Mouse (Mus musculus) adrenal gland, adult 2 months (tissue): ENCODE results near the gene Fam19a5. TPM values are rescaled to one million over a fixed set of nuclear protein-coding genes. Genes with fewer than 3 reads are reported as not detected.

ENCODE experiments used
- DNase-seq: peaks from one replicate; pipeline ENCODE4 v3.0.0; 2021
- polyA plus RNA-seq: library from polyadenylated mRNA; depleted of rRNA; stranded (reverse); fragments of >200 nt; gene quantifications from 2 replicates; pipeline ENCODE4 v1.2.3, GENCODE M21; 2012
- total RNA-seq, 2 experiments: library from RNA; stranded (reverse); gene quantifications; 2 replicates each; pipeline ENCODE4 v1.2.3; 2021

Fam19a5 gene
- total and polyA plus RNA-seq, 3 experiments: 14.0 to 19.7 (median 15.6) TPM

DNA sequence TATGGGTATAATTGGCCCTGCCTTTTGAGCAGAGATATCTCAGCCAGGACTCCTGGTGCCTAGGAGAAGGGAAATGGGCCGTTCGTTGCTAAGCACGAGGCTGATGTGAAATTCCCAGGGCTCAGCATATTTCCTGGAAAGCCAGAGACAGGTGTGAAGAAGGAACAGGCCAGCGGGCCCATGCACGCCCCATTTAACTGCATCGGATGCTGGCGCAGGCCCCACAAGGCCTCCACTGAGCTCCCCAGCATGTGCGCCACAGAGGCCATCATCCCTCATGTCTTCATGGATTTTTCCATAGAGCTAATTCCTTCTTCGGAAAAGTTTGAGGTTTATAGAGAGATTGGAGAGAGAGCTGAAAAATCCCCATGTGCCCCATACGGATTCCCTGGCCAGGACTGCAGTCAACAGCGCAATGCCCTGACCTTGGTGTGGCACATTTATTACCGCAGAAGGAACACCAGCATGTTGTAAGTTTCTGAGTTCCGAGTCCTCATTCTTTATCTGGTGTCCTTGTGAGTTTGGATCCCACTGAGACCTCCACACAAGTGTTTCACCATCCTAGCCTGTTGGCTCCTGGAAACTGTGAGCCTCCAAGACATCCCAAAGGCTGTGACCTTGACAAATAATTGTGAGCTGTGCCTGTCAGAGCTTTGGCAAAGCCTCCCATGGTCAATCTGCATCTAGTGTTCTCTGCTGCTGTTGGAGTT, 122.1 kb downstream of the Fam19a5 start:
- DNase-seq: peak; percentile 70

DNA sequence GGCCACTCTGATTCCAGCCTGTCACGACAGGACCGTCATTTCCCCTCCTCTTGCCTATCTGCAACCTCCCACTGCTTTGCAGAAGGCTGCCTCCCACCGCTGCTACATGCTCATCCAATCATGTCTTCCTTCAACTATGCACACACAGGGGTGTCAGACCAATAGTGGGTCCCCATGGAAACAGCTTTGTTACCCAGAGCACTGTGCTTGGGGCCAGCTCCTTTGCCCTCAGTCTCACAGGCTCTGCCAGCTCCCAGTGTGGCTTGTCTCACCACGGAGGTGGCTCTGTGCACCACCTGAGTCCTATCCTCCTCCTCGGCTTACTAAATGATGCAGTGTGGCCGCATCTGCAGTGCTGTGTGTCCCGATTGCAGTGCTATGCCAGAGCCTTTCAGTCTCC, 123.3 kb downstream of the Fam19a5 start:
- no peak for DNase-seq

DNA sequence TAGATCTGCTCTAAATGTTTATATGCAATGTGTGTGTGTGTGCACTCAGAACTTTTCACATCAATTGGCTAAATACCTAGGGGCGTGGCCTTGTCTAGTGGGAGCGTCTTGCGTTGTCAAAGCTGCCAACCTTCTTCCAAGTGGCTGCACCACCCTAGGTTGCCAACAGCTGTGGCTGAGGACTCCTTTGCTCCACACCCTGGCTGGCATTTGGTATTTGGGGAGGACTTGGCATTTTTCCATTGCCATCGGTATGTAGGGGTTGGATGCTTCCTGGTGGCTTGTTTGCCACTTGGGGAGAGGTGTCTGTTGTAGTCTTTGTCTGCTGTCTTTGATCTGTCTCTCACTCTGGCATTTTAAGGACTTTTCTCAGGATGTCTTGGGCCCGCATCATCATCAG, 124.0 kb downstream of the Fam19a5 start:
- DNase-seq: no peak

DNA sequence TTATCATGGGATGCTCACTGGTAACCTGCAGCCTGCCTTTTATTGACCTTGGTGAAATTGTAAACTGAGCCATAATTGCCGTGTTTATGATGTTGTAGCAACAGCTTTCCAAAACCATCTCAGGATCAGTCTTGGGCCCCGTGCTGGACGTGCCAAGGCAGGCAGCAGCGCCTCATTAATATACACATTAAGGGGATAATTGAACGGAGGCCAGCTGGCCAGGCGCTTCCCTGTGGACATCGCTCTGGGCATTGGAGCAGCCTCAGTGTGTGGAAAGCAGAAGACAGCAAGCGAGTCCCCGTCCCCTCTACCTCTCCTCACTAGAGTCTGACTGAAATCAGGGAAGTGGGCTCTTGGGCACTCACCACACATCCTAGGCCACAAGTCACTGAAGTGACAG, 127.8 kb downstream of the Fam19a5 start:
- no peak for DNase-seq

DNA sequence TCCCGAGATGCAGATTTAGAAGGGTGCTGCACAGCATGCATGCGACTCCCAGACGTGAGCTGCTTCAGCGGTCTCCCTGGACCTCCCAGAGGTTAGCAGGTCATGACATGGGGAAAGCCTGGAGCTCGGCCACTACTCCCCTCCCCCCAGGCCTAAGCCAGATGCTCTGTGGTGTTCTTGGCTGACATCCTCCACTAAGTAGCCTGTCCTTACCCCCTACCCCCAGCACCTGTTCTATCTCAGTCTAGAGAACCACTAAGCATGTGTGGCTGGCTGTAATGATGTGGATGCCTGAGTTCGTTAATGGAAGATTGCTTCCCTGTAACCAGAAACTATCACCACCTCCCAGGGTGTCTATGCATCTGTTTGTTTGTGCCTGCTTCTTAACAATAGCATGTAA, 134.6 kb downstream of the Fam19a5 start:
- DNase-seq: no peak

DNA sequence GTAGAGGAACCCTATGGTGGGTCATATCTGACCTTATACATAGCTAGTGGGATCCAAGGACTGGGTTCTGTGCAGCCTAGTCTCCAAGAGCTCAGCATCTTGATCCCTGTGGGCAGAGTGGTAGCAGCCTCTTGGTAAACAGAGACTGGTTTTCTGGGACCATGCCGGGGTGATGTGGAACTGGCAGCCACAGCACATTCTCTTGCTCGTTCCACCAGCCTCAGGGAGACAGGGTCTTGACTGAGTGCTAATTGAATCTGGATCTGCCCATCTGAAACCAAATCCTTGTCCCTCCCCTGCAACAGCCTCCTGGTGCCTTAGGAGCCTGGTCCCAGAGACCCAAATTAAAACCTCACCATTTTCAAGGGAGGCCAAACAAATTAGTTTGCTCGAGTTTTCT, 138.3 kb downstream of the Fam19a5 start:
- no peak for DNase-seq

DNA sequence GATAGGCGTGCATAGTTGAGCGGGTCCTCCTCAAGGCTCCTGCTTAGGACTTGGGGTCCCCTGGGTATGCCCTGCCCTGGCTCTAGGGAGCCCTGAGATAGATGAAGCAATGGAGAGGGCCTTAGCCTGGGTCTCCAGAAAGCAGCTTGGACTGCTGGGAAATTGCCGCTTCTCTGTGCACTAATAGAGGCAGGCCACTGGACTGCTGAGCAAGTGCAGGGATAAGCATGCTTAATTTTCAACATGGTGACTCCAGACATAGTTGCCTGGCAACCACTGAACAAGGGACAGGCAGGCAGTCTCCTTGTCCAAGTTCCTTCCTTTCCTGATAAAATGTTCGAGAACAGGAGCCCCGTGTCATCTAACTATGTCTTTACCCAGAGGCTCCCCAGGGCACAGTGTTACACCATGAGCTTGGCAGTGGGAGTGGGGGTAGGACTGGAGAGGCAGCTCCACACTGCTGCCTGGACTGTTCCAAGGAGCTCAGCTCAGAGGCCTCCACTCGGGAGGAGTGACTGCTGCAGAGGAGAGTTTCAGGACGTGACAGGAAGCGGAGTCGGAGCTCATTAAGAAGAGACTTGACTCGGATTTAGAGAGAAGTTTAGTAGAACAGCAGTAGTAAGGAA, 142.4 kb downstream of the Fam19a5 start:
- no peak for DNase-seq

DNA sequence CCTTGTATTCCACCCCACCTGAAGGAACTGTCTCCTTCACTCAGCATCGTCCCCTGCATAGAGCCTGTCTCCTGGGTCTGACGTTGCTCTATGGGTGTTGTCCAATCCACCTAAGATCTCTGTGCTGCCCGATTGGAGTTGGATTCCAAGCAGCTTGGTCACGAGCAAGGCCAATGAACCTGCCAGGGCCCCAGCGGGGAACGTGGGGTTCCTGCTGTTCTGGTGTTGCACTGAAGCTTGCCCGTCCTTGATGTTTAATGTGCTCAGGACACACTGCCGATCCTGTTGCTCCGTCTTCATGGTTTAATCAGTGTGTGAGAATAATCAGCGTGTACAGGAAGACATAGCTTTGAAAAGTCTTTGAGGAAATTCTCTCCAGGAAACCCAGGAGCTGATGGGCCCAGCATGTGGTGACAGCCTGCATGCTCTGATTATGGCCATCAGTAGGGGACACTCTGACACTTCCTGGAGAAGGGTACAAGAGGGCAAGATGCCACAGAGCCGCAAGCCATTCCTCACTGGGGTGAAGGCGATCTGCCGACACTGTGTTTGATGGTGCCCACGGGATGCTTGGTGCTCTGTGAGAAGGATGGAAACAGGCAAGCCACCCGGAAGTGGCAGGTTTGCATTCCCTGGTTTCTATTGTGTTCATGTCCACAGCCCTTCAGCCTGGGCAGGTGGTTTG, 147.3 kb downstream of the Fam19a5 start:
- no peak for DNase-seq

DNA sequence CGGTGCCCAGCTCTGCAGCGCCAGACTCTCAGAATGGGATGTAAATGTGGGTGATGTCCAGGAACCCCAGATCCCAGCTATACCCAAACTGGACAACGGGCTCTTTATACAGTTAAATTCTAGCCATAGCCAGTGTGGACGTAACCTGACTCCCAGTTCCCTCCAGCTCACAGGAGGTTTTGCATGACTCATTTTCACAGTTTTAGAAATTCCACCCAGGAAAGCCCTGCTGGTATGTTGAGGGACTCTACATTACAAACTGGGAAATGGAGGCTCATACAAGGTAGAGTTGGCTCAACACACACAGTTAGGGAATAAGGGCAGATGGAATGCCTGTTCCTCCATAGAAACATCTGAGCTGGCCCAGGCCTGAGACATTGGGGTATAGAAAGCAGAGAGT, 147.9 kb downstream of the Fam19a5 start:
- DNase-seq: no peak

DNA sequence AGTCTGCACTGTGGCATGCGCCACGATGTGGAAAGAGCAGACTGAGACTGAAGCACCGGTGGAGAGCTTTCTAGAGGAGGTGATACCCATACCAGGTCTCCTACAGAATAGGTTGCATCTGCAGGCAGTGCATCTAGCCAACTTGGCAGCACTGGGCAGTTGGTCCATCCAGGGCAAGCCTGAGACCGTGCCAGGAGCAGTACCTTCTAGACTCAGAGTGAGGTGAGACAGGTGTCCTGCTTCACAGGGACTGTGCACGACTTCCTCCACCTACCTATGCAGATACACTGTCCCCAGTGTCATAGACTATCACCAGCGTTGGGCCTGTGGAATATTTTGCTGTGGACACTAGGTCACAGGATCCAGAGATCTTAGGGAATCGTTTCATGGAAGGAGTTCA, 148.3 kb downstream of the Fam19a5 start:
- no peak for DNase-seq

DNA sequence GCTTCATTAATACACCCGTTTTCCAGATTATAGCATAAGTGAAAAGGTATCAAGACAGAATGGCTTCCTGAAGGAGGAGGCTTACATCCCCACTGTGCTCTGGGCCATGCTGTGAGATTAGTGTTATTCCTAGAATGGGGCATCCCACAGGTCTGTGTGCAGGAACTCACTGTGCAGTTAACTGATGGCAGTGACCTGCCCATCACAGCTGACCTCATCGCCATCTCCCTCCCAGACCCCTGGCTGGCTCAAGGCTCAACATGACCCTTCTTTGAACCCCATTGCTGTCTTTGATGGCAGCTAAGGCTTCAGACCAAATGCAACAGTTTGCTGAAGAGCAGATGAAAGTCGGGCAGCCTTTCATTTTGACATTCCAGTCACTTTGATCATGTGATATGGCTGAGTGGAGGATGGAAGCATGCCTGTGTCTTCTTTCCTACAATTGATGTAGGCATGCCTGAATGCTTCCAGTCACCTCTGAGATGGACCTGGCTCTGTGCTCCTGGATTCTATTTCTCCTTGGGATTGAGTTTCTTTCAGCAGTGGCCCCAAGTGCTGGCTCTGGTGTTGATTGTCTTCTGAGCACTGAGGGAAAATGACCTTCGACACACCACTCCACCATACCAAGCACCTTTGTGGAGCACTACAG, 148.9 kb downstream of the Fam19a5 start:
- DNase-seq: no peak

DNA sequence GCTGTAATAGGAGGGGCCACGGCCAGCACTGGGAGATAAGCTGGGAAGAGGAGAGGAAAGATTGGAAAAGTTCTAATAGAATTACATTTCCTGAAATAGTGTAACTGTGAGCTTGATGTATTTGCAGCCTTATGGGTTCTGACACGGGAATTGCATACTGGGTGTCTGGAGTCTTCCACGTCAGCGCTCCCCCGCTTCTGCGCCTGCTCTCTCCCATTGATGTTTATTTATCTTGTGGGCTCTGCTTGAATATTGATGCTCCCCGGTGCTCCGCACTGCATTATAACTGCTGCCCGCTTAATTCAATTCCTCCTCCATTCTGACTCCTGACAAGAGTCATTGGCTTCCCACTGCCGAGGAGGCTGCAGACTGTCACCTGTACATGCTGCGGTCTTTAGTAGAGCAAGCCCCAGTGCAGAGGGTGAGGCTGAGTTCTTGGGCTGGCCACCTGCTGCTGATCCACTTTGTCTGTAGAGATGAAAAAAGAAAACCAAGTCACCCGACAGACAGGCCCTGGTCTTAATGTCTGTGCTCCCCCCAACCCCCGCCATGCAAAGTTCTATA, 153.4 kb downstream of the Fam19a5 start:
- DNase-seq: no peak

DNA sequence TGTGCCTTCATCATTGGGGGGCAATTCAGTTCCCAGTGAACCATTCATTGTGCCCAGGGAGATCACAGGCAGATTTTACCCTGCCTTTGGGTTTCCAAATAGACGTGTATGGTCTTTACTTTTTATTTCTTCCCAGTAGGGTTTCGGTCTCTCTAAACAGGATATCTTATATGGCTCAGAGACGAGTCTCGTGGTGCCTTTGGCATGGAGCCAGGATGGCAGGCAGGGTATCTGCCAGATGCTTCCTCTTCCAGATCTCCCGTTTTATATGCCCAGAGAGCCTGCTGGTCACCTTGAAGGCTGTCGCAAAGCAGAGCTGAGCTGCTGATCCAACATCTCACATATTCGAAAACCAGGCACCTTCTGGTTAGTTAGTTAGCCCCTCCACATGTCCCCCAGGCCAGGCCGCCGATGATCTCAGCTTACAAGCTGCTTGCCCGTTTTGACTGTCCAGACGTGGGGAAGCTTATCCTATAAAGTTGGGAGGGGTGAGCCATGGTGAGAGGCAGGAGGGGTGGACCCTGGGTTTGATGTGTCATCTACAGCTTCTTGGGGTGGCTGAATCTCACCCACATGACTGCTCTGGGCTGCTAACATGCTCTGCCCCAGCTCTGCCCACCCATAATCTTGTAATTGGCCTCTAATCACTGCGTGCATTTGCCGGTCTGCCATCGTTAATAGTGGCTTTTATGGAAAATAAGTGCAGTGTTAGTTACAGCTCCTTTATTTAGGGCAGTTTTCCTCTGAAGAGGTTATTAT, 154.6 kb downstream of the Fam19a5 start:
- DNase-seq: no peak

DNA sequence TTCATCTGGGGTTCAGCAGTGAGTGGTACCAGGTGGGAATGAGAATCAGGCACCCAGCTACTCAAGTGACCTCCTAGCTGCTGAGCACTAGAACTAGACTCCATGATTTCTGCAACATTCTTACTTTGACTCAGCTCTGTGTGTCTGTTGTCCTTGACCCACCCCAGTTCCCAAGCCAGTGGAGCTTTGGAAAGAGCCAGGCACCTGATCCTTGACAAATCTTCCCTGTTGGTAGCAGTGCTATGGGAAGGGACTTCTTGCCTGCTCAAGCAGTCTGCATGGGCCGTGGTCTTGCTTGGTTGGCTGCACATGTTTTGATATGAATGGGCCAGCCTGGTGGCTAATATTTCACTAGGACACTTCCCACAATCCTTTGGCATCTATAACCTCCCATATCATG, 158.7 kb downstream of the Fam19a5 start:
- DNase-seq: peak; percentile 22

DNA sequence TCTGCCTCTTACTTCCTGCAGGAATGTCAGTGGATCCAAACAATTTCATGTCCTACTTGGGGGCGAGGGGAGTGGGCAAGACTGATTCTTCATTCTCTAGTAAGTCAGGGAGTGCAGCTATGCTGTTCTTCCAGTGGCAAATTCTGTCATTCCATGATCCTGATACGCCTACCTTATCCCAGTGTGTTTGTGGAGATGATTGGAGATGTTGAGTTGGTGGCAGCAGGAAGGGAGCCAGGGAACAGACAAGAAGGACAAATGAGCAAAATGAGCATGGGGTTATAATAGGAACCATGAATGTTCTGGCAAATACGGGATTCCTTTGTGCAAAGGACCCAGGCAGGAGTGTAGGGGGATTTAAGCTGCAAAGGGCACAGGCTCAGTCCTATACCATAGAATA, 159.2 kb downstream of the Fam19a5 start:
- DNase-seq: no peak

DNA sequence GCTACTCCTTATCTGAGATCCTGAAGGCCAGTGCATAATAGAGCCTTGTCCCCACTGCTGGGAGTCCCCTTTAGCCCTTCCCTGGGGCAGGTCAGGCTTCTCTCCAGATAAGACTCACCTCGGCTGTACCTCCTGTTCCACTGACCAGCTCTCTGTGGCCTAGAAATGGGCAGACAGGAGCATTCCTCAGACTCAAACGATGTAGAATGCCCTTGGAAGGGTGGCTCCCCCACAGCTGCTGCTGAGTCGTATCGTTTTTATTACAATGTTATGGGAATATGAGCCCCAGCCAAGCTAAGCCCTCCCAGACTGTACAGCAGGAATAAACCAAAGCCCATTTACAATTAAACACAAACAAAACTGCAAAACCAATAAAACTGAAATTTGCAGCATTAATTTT, 167.7 kb downstream of the Fam19a5 start:
- no peak for DNase-seq

DNA sequence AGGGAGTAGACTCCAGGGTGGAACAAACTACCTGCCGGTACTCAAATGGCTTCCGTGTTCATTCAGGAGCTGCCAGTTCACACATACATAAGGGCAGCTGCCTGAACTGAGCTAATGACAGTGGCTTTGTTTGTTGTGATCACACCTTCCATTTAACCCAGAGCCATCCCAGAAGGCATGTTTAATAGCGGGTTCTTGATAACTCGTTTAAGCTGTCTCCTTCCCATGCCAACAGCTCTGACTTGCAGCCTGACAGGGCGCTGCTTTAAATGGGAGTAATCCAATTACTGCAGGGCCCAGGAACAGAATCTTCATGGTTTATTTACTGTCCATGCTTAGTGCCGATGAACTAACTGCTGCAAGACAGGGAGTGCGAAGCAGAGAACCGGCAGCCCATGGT, 168.1 kb downstream of the Fam19a5 start:
- DNase-seq: no peak

DNA sequence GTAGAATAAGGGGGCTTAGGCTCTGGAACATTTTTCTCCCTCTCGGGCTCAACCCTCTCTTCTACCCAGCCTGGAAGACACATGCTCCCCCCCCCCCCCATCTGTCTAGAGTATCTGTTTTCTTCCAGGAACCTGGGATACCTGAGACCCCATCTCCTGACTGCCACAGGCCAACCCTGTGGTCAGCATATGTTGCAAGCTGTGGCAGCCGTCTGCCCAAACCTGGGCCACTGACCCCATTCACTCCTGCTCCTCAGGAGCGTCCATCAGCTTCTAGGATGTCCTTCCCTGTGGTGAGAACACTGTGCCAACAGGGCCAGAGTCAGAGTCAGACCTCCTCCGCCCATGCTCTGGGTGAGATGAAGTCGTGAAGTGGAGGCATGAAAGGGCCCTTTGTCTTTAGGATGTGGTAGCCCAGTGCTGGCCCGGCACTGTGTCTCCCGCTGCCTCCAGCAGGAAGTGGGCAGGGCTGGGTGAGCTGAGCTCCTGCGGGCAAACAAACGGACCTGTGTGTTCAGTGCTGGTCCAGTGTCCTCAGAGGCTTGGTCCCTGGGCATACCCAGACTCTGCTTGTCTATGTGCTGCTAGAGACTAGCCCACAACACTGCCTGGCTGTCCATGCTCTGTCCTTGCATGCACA, 171.1 kb downstream of the Fam19a5 start:
- DNase-seq: no peak

DNA sequence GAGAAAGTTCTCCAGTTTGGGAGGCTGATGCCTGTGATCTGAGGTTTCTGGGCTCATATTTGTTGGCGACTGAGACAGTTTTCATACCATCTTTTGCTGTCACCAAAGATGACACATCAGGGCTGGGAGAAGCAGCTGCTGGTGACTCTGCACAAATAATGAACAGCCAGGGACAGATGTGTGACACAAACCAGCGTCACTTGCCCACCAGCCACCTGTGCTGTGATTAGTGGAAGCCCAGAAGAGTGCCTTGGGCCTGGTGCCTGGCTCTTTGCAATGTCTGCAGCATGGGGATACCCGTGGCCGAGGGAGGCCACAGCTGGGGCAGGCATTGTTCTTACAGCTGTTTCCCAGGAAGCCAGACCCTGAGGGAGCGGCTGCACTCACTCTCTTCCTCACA, 173.0 kb downstream of the Fam19a5 start:
- DNase-seq: peak; percentile 13

DNA sequence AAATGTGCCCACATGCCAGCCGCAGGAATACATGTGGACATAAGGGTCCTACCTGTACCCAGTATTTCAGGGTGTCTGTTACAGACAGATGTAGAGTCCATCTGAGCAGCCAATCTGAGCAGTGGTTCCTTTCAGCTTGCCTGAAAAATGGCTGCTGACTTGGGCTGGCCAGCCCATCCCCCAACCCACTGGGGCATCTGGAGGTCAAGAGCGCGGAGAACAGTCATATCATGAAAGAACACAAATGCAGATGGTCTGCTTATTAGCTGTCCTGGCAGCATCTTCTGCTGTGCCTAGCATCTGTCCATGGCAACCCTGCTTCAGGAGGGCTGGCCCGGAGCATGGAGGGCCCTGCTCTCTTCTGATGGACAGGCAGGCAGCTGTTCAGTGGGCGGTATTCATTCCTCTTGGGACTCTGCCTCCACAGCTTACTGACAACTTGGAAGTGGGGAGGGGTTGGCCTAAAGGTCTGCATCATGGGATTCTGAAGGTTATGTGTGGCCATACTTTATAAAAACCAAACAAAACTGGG, 179.4 kb downstream of the Fam19a5 start:
- DNase-seq: no peak

DNA sequence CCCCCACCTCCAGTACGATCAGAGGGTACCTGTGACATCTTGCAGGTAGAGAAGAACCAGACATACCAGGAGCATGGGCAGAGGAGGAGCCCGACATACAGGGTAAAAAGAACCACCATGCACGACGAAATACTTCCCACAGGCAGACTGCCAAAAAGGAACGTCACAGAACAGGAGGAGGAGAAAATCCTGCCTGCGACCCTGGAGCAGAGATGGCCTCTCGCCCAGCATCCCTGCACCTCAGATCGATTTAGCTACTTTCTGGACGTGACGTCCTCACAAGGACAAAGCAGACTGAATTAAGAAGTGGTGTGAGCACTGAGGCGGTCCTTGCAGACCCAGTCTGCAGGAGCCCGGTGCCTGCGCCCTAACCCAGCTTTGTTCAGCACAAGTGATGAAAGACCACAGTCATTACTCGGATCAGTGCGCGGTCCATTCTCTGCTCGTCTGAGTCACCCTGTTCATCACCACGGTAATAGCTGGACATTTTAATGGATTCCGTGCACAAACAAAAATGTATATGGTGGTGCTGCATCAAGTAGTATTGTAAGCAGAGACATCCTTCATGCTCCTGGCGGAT, 182.6 kb downstream of the Fam19a5 start:
- no peak for DNase-seq
